Mouse (Mus musculus) c-Kit-positive CD71-negative TER-119-negative erythroid progenitor cells, embryonic 14.5 days (primary cell): ENCODE measurements around the gene Pfkfb4.

ENCODE experiments used
- DNase-seq: peaks from one replicate; pipeline ENCODE4 v3.0.0-alpha.2; 2013; ENCODE audit warnings: low read depth

Pfkfb4 gene

DNA sequence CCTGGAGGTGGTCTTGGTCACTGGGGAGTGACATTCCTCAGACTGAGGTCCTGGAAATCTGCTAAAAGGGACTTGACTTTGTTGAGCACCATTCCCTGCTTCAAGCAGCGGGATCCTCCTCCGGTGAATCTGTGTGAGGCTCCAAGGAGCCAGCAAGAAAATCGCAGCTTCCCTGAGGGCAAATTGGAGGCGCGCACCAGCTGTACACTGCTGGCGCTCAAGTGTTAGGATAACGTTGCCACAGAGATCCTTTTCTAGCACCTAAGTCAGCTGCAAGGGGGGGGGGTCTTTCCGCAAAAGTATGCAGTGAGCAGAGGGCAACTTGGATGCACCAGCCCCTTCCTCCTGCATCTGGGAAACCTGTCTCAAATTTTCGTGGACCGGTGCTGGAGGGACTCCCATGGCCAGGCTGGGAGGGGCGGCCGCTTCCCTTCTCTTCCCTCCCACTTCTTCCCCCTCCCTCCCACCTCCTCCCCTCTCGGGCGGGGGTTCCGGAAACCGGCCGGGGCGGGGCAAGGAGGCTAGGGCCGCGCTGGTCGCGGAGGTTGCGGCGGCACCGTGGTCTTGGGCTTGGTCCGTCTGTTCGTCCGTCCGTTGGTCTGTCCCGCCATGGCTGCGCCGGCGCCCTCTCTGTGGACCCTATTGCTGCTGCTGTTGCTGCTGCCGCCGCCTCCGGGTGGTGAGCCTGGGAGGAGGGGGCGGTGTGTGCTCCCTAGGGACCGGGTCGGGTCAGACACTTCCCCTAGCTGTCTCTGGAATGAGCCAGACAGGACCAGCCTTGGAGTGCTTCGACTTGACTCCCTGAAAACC, 46.7 kb downstream of the Pfkfb4 start, which contains the start of gene Shisa5:
Gene Shisa5, plus strand, starts transcription at position 480 of the 810 bp plus-strand sequence.
- DNase-seq: no peak

DNA sequence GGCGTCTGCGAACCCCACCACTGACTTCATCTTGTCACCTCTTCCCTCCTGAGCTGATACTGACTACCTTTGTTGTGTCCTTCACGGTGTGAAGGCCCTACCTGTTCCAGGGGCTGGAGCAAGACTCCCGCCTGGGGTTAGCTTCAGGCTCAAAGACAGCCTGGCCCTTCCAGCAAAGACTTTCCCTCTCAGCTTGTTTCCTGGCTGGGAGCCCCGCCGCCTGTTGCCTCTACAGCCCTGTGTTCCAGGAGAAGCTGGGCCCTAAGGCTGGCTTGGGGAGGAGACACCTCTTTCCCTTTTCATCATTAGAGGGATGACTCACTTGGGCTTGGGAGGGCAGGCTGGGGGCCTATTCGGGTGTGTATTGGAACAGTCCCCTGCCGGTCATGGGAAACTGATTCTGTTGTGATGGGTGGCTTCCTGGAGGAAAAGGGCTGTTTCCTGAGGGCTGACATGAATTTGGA, 47.4 kb downstream of the Pfkfb4 start:
- no peak for DNase-seq

DNA sequence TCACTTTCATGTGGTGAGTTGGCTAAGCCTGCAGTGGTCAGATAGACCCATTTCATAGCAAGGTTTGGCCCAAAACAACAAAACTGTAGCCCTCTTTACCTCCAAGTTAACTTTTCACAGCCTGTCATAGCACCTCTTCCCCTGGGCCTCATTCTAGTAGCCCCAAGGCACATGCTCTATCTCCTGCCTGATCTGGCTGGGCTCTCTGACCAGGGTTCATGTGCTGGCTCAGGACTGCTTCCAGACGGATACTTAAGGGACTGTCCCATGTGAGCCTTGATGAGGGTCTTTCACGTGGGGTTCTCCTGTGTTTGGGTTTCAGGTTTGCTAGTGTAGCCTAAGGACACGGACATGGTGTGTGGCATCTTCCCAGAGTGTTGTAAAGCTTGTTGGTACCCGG, 48.1 kb downstream of the Pfkfb4 start:
- DNase-seq: no peak

DNA sequence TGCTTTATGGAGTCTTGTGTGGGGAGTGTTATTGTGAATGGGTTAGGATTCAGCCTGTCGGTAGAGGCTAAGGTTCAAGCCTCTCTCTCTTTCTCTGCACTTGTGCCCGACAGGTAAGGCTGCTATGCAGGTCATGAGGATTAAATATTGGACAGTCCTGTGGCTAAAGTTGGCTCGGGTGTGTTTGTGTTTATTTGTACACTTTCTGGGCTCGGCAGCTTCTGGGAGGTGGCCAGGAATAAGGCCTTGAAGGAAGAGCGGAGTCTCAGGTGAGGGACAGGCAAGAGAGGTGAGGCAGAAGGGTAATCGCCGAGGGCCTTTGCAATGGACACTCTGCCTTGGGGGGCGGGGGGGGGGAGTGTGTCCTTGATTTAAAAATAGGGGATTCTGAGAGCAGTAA, 48.6 kb downstream of the Pfkfb4 start:
- no peak for DNase-seq

GRCm38 (mm10) chr9:109040906-109041305, 49.3 kb downstream of the Pfkfb4 start:
- DNase-seq: no peak

DNA sequence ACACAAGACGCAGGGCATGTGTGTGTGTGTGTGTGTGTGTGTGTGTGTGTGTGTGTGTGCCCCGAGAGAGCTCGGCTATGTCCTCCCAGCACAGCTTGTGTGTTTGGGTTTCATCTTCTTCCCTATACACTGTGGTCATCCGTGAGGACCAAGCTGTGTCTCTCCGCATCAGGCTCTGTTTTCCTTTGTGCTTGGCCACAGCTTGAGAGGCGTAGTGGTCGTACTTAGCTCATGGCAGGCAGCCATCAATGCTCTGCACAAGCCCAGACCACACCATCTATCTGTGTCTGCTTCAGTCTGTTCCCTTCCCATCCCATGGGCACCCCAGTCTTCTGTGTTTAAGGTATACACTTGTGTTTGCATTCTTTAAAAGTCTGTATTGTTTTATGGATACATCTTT, 49.8 kb downstream of the Pfkfb4 start:
- DNase-seq: no peak

- DNase-seq: peak; percentile 59
Observed at GRCm38 (mm10) chr9:109046306-109046705, 54.7 kb downstream of the Pfkfb4 start.

GRCm38 (mm10) chr9:109049316-109049715, 57.7 kb downstream of the Pfkfb4 start:
- no peak for DNase-seq

GRCm38 (mm10) chr9:109049996-109050673, 58.6 kb downstream of the Pfkfb4 start:
- DNase-seq: no peak

DNA sequence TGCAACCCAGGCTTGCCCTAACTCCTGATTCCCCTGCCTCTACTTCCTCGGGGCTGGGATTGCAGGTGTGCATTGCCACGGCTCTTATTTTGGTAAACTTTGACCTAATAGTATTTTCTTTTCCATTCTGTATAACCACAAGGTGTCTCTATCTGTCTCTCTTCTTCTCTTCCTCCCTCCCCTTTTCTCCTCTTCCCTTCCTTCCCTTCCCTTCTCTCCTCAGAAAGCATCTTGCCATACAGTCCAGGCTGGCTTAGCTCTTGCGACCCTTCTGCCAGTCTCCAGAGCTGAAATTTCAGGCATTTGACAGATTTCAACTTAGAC, 59.1 kb downstream of the Pfkfb4 start:
- DNase-seq: no peak

GRCm38 (mm10) chr9:109051011-109051501, 59.5 kb downstream of the Pfkfb4 start:
- DNase-seq: no peak

DNA sequence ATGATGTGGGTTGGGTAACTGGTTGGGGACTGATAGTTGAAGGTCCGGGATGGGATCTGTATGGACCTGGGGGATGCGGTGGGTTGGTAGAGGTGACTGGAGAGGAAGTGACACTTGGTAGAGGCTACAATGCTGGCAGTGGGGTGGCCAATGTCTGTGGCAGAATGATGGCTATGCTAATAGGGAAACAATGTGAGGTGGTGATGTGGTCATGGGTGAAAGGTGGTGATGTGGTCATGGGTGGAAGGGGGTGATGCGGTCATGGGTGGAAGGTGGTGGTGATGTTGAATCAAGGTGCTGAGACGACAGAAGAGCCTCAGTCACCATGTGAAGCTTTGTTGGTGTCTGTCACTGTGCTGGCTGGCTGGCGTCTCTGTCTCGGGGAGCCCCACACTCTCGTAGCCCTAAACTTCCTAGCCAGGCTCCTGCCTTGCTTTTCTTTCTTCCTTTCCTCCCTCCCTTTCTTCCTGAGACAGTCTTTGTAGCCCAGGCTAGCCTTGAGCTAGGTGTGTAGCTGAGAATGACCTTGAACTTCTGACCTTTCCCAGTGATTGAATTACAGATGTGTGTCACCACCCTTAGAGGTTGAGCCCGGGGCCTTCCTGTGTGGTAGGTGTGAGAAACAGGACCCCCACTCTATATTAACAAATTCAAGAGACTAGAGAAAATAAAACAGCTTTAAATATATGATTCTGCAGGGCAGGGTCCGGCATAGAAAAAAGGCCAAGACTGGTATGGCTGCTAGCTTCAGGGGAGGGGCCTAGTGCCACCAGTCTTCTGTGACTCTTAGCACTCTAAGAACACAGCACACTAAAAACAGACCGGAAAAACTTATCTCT, 60.3 kb downstream of the Pfkfb4 start:
- no peak for DNase-seq

DNA sequence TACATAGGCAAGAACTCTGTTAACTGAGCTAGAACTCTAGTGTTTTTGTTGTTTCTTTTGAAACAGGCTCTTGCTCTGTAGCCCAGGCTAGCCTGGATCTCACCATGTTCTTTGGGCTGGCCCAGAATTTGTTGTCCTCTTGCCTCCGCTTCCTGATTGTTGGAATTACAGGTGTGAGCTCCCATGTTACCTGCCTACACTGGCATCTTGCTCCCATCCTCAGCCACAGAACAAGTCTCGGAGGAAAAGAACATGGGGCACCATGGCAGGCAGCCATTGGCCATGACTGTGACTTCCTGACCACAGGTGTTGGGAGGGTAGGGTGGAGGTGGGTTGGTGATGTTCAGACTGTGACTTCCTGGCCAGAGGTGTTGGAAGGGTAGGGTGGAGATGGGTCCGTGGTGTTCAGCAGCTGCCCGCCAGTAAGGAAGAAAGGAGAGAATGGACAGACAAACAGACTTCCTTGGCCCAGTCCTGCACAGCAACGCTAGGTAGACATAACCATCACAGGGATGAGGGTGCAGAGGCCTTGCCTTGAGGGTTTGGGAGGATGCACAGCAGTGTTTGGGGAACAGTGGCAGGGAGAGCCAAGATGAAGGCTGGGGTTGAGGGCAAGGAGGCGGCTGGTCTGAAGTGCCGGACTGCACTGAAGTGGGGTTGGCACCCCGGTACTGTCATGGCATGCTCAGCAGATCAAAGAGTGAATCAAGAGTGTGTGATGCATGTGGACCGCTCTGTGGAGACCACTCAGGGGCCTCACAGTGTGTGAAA, 61.1 kb downstream of the Pfkfb4 start:
- no peak for DNase-seq

DNA sequence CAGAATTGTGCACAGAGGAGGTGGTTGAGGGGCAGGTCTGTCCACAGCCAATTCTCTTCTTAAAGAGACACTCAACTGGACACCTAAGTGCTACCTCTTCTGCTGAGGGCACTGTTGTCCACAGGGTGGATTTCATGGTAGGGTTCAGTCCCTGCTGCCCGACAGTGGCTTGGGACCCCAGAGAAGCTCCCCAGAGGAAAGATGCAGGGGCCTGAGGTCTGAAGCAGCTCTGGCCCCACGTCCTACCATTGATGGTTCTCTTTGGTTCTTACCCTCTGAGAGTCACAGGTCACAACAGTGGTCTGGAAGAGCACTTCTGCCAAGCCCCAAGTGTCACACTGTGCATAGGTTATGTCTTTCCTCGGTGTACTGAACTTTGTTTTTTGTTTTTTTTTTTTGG, 61.8 kb downstream of the Pfkfb4 start:
- DNase-seq: no peak

GRCm38 (mm10) chr9:109053851-109054250, 62.3 kb downstream of the Pfkfb4 start:
- DNase-seq: no peak

DNA sequence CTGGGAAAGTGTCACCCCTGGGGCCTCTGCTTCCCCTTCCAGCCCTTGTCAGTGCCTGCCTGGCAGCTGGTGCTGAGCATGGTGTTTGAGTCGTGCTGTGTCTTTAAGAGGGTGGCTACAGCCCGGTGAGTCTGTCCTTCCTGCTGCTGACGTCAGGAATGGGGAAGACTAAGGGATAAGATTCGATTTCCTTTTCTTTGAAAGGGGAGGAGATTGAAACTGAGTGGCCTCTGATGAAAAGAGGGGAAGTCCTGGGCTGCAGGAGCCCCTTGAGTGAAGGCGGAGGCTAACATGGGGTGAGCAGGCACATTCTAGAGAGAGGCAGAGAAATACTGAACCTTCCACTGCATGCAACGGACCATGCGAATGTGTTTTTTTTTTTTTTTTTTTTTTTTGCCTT, 63.1 kb downstream of the Pfkfb4 start:
- DNase-seq: peak; percentile 73

DNA sequence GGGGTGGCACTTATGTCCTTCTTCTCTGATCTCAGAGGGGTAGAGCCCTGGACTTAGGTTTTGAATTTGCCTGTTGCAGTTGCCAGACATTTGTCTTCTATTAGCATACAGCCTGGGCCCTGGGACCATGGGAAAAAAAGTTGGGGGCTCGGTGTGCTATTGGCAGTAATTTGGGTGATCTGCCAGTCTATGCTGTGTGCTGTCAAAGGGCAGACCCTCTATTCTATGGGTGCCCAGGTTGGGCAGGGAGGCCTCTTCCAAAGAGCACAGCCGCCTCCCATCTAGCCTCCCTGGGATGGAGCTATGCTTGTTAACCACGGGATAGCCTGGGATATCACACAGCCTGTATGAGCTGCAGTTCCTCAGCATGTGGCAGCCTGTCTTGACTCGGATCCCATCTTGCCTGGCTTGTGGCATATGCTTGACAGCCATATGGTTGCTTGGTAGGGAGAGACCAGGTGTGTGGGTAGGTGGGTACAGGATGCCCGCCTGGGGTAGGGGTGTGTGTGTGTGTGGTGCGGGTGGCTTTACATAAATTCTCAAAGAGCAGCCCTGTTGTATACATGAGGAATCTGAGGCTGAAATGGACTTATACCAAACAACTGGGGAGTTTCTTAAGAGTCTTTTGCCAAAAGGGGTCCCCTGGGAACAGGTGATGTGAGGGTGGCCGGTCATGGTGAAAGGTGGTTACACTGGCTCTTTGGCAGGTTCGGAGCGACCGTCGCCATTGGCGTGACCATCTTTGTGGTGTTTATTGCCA, 63.9 kb downstream of the Pfkfb4 start:
- DNase-seq: no peak

- DNase-seq: no peak
Observed at GRCm38 (mm10) chr9:109056081-109056690, 64.6 kb downstream of the Pfkfb4 start.

DNA sequence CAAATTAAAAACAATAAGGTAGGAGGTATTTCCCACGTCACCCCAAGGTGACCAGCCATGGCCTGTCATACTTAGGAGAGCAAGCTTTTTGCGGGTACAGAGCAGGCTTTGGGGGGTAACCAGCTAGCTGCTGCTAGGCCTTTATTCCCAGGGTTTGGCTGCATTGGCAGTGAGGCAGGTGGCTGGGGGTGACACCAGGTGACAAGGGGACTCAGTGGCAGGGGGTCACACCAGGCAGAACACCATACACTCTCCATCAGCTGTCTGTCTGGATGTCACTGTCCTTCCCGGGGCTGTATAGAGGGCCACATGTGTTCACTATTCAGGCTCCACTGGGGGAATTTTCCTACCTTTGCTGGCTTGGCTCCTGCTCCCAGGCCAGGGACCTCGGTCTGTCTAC, 65.3 kb downstream of the Pfkfb4 start:
- DNase-seq: no peak

- no peak for DNase-seq
Observed at GRCm38 (mm10) chr9:109057543-109057942, 66.0 kb downstream of the Pfkfb4 start.
